In genomic region chr12:111936706-111937550, GRCm38 (mm10) we compare ENCODE assay signal across 8 mouse cellular contexts. TPM values are rescaled to one million over a fixed set of nuclear protein-coding genes. Genes with fewer than 3 reads are reported as not detected.
DNase-seq lines count a peak whose midpoint lies in the region; ATAC-seq lines count a peak whose summit lies in the region.
"Had no signal": no experiment of that assay in that cellular context is flagged by ENCODE, and none has a peak within 500 bp of the region (broad histone marks: within the 10 kb centered on the region; RNA-seq: fewer than 3 reads in every experiment).

No protein-coding gene starts in this region.

- H3K9me3 ChIP-seq in forebrain, embryonic 14.5 days (replicated peaks; ENCODE audit: control insufficient read depth, low read length) = no peaks in the 10 kb centered on the region
- H3K9me3 ChIP-seq in kidney, embryonic 16.5 days (ENCODE audit: low read length) = no peaks in the 10 kb centered on the region
- H3K9me3 ChIP-seq: midbrain, embryonic 12.5 days had no signal

- DNase-seq in right cerebral cortex, postnatal 14 days = peak; percentile 24
- no peak for DNase-seq in right cerebral cortex, postnatal 36 days (ENCODE audit: low spot score in 2 of 2)
- DNase-seq in forebrain, embryonic 14.5 days (ENCODE audit: low spot score) = peak; percentile 82
- peak; percentile 91 for DNase-seq in lung, postnatal 10 days
- no peak for DNase-seq in frontal cortex, postnatal 25 days (ENCODE audit: low spot score in 2 of 2)

- H3K4me1 ChIP-seq in forebrain, embryonic 14.5 days (ENCODE audit: control insufficient read depth, insufficient read depth, low read length) = peaks cover 9% of the 10 kb centered on the region
- H3K4me1 ChIP-seq in kidney, embryonic 16.5 days (ENCODE audit: insufficient read depth, low read length) = peaks cover 57% of the 10 kb centered on the region

- peak; percentile 64 for ATAC-seq in forebrain, embryonic 14.5 days
- ATAC-seq in kidney, embryonic 16.5 days (ENCODE audit: low FRiP score, low TSS enrichment) = peak; percentile 77
- ATAC-seq in erythroid progenitor cell, adult 5-6 weeks (replicated peaks; ENCODE audit: low FRiP score, poor library complexity, severe bottlenecking) = no peak

- H3K27me3 ChIP-seq in forebrain, embryonic 14.5 days (replicated peaks; ENCODE audit: control insufficient read depth, insufficient read depth, low read length) = no peaks in the 10 kb centered on the region
- no peaks in the 10 kb centered on the region for H3K27me3 ChIP-seq in kidney, embryonic 16.5 days (ENCODE audit: insufficient read depth, low read length)
- H3K27me3 ChIP-seq: midbrain, embryonic 12.5 days had no signal

- no peak overlapping the region; the same call in 1 of the 2 replicates for H3K27ac ChIP-seq in forebrain, embryonic 14.5 days (ENCODE audit: low read depth, low read length)
- H3K27ac ChIP-seq in kidney, embryonic 16.5 days (ENCODE audit: low read length) = peak overlapping the region; percentile 94
- H3K27ac ChIP-seq: midbrain, embryonic 12.5 days had no signal

- H3K4me3 ChIP-seq in forebrain, embryonic 14.5 days (ENCODE audit: low read depth, low read length) = no peak overlapping the region
- H3K4me3 ChIP-seq in kidney, embryonic 16.5 days (ENCODE audit: low read length) = no peak overlapping the region; the same call in 1 of the 2 replicates
- H3K4me3 ChIP-seq: midbrain, embryonic 12.5 days had no signal

- WGBS in forebrain, embryonic 14.5 days = 26% methylated on average over 24 of the region's 24 CpGs
- 34% methylated on average over 24 of the region's 24 CpGs for WGBS in kidney, embryonic 16.5 days

- H3K36me3 ChIP-seq in forebrain, embryonic 14.5 days (ENCODE audit: control insufficient read depth, insufficient read depth, low read length) = no peaks in the 10 kb centered on the region
- no peaks in the 10 kb centered on the region for H3K36me3 ChIP-seq in kidney, embryonic 16.5 days (ENCODE audit: insufficient read depth, low read length)
- H3K36me3 ChIP-seq: midbrain, embryonic 12.5 days had no signal

- H3K4me2 ChIP-seq in forebrain, embryonic 14.5 days (ENCODE audit: low read length) = peak overlapping the region; percentile 9; the same call in 1 of the 2 replicates
- peak overlapping the region; percentile 34 for H3K4me2 ChIP-seq in kidney, embryonic 16.5 days (replicated peaks; ENCODE audit: low read depth, low read length)
- H3K4me2 ChIP-seq: midbrain, embryonic 12.5 days had no signal

- H3K9ac ChIP-seq in forebrain, embryonic 14.5 days (ENCODE audit: low read length) = no peak overlapping the region; the same call in 1 of the 2 replicates
- H3K9ac ChIP-seq in kidney, embryonic 16.5 days (replicated peaks; ENCODE audit: low read length) = peak overlapping the region; percentile 46
- H3K9ac ChIP-seq: midbrain, embryonic 12.5 days had no signal

RNA-seq across cellular contexts. Expression of gene Ppp1r13b, which starts 29.0 kb away (rescaled TPM):
- polyA plus RNA-seq in forebrain, embryonic 14.5 days (2014; fragmentation: Nextera tagmentation; extraction: Ambion mirVana) = 12.5 and 20.1 TPM in 2 replicates
- 7.4 and 14.7 TPM in 2 replicates for polyA plus RNA-seq in kidney, embryonic 16.5 days (2015; fragmentation: Nextera tagmentation; extraction: Ambion mirVana)
- 9.7 and 14.7 TPM in 2 replicates for total RNA-seq in erythroid progenitor cell, adult 5-6 weeks (2015; ENCODE audit: low replicate concordance)
- total RNA-seq in erythroid progenitor cell, adult 5-6 weeks (2017; ENCODE audit: low replicate concordance) = 6.7 and 12.2 TPM in 2 replicates

RNA-seq across cellular contexts. Expression of gene Atp5mpl, which starts 29.8 kb away (rescaled TPM):
- 634 and 784 TPM in 2 replicates for polyA plus RNA-seq in forebrain, embryonic 14.5 days (2014; fragmentation: Nextera tagmentation; extraction: Ambion mirVana)
- 713 and 717 TPM in 2 replicates for polyA plus RNA-seq in kidney, embryonic 16.5 days (2015; fragmentation: Nextera tagmentation; extraction: Ambion mirVana)
- 132 and 273 TPM in 2 replicates for total RNA-seq in erythroid progenitor cell, adult 5-6 weeks (2015; ENCODE audit: low replicate concordance)
- 69.3 and 71.9 TPM in 2 replicates for total RNA-seq in erythroid progenitor cell, adult 5-6 weeks (2017; ENCODE audit: low replicate concordance)

RNA-seq across cellular contexts. Expression of gene Tdrd9, which starts 34.4 kb away (rescaled TPM):
- 0.19 and 0.31 TPM in 2 replicates for polyA plus RNA-seq in forebrain, embryonic 14.5 days (2014; fragmentation: Nextera tagmentation; extraction: Ambion mirVana)
- 0.45 and 0.75 TPM in 2 replicates for polyA plus RNA-seq in kidney, embryonic 16.5 days (2015; fragmentation: Nextera tagmentation; extraction: Ambion mirVana)
- total RNA-seq in erythroid progenitor cell, adult 5-6 weeks (2015; ENCODE audit: low replicate concordance) = not detected in 2 replicates
- total RNA-seq in erythroid progenitor cell, adult 5-6 weeks (2017; ENCODE audit: low replicate concordance) = not detected in 2 replicates

RNA-seq across cellular contexts. Expression of gene Rd3l, which starts 44.2 kb away (rescaled TPM):
- polyA plus RNA-seq in forebrain, embryonic 14.5 days (2014; fragmentation: Nextera tagmentation; extraction: Ambion mirVana) = not detected in 2 replicates
- not detected in 2 replicates for polyA plus RNA-seq in kidney, embryonic 16.5 days (2015; fragmentation: Nextera tagmentation; extraction: Ambion mirVana)
- not detected in 2 replicates for total RNA-seq in erythroid progenitor cell, adult 5-6 weeks (2015; ENCODE audit: low replicate concordance)
- not detected in 2 replicates for total RNA-seq in erythroid progenitor cell, adult 5-6 weeks (2017; ENCODE audit: low replicate concordance)
- polyA plus RNA-seq: midbrain, embryonic 12.5 days had no signal

Comparison
In these comparisons a context has a peak if more than half of its experiments do, and no peak if none do; other contexts are left out.
1. DNase-seq: peak in right cerebral cortex, postnatal 14 days (single experiment), forebrain, embryonic 14.5 days (single experiment) and lung, postnatal 10 days (single experiment); none in right cerebral cortex, postnatal 36 days (0 of 2) and frontal cortex, postnatal 25 days (0 of 2).